Comparison of ENCODE assay signal across 14 mouse cellular contexts in the genomic region with DNA sequence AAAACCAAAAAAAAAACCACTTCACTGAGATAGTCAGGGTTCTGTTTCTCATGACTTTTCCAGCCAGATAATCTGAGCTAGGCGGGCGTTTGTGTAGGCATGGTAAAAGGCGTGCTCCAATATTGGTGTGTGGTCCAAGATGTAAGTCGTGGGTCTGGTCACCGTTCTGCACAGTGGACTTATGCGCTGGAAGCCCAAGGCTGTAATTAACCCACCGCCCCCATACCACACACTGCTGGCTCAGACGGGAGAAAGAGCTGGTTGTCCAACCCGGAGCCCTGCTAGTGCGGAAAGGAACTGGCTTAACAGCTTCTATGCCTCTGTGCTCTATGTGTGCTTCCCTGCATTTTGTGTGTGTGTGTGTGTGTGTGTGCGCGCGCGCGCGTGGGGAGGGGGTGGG. TPM values are rescaled to one million over a fixed set of nuclear protein-coding genes. Genes with fewer than 3 reads are reported as not detected.
DNase-seq lines count a peak whose midpoint lies in the region; ATAC-seq lines count a peak whose summit lies in the region.
"Had no signal": no experiment of that assay in that cellular context is flagged by ENCODE, and none has a peak within 500 bp of the region (broad histone marks: within the 10 kb centered on the region; RNA-seq: fewer than 3 reads in every experiment).

No protein-coding gene starts in this region.

- H3K36me3 ChIP-seq in forebrain, embryonic 14.5 days (ENCODE audit: control insufficient read depth, insufficient read depth, low read length), result no peaks in the 10 kb centered on the region
- H3K36me3 ChIP-seq in forebrain, embryonic 15.5 days, result no peaks in the 10 kb centered on the region
- H3K36me3 ChIP-seq in kidney, embryonic 15.5 days, result no peaks in the 10 kb centered on the region
- H3K36me3 ChIP-seq: hindbrain, embryonic 13.5 days; liver, embryonic 15.5 days had no signal

- no peak overlapping the region for H3K4me3 ChIP-seq in forebrain, embryonic 14.5 days (ENCODE audit: low read depth, low read length)
- no peak overlapping the region for H3K4me3 ChIP-seq in forebrain, embryonic 15.5 days
- H3K4me3 ChIP-seq in kidney, embryonic 15.5 days (replicated peaks), result no peak overlapping the region
- H3K4me3 ChIP-seq: hindbrain, embryonic 13.5 days; liver, embryonic 15.5 days had no signal

- no peak for DNase-seq in forebrain, embryonic 14.5 days (ENCODE audit: low spot score)
- no peak for DNase-seq in kidney, adult 9 months
- peak; percentile 29 for DNase-seq in retina, postnatal 1 day
- DNase-seq in retina, embryonic 14.5 days (ENCODE audit: low spot score), result no peak
- no peak for DNase-seq in right cerebral cortex, adult 2 months (ENCODE audit: low spot score in 2 of 2)
- DNase-seq: cerebellum, postnatal 36 days; kidney, postnatal 36 days; lung, postnatal 10 days; right cerebral cortex, postnatal 4 days had no signal

- 0 out of 2 replicates have a peak overlapping the region, but pooled peaks have one; percentile 21 for H3K4me2 ChIP-seq in forebrain, embryonic 14.5 days (ENCODE audit: low read length)
- H3K4me2 ChIP-seq in forebrain, embryonic 15.5 days (replicated peaks), result no peak overlapping the region
- 0 out of 2 replicates have a peak overlapping the region, but pooled peaks have one; percentile 25 for H3K4me2 ChIP-seq in kidney, embryonic 15.5 days
- H3K4me2 ChIP-seq: hindbrain, embryonic 13.5 days; liver, embryonic 15.5 days had no signal

- H3K9me3 ChIP-seq in forebrain, embryonic 14.5 days (replicated peaks; ENCODE audit: control insufficient read depth, low read length), result no peaks in the 10 kb centered on the region
- no peaks in the 10 kb centered on the region for H3K9me3 ChIP-seq in forebrain, embryonic 15.5 days
- H3K9me3 ChIP-seq in kidney, embryonic 15.5 days (replicated peaks), result no peaks in the 10 kb centered on the region
- H3K9me3 ChIP-seq: hindbrain, embryonic 13.5 days; liver, embryonic 15.5 days had no signal

- no peak overlapping the region for H3K9ac ChIP-seq in forebrain, embryonic 14.5 days (ENCODE audit: low read length)
- no peak overlapping the region for H3K9ac ChIP-seq in forebrain, embryonic 15.5 days (replicated peaks)
- no peak overlapping the region for H3K9ac ChIP-seq in kidney, embryonic 15.5 days
- H3K9ac ChIP-seq: hindbrain, embryonic 13.5 days; liver, embryonic 15.5 days had no signal

- peak; percentile 26; the same call in 1 of the 2 replicates for ATAC-seq in forebrain, embryonic 14.5 days
- no peak for ATAC-seq in forebrain, embryonic 15.5 days (replicated peaks)
- ATAC-seq in kidney, embryonic 15.5 days (replicated peaks; ENCODE audit: low FRiP score), result no peak
- ATAC-seq: intestine, embryonic 16.5 days had no signal

- H3K27ac ChIP-seq in forebrain, embryonic 14.5 days (ENCODE audit: low read depth, low read length), result no peak overlapping the region
- no peak overlapping the region for H3K27ac ChIP-seq in forebrain, embryonic 15.5 days (replicated peaks)
- H3K27ac ChIP-seq in kidney, embryonic 15.5 days, result no peak overlapping the region
- H3K27ac ChIP-seq: hindbrain, embryonic 13.5 days; liver, embryonic 15.5 days had no signal

- peaks cover 38% of the 10 kb centered on the region for H3K27me3 ChIP-seq in forebrain, embryonic 14.5 days (replicated peaks; ENCODE audit: control insufficient read depth, insufficient read depth, low read length)
- H3K27me3 ChIP-seq in forebrain, embryonic 15.5 days, result peaks cover 56% of the 10 kb centered on the region
- peaks cover 89% of the 10 kb centered on the region for H3K27me3 ChIP-seq in kidney, embryonic 15.5 days

- 11% methylated on average over 16 of the region's 16 CpGs for WGBS in forebrain, embryonic 14.5 days
- WGBS in forebrain, embryonic 15.5 days, result 6% methylated on average over 16 of the region's 16 CpGs
- WGBS in kidney, embryonic 15.5 days, result 8% methylated on average over 16 of the region's 16 CpGs

- peaks cover 7% of the 10 kb centered on the region for H3K4me1 ChIP-seq in forebrain, embryonic 14.5 days (ENCODE audit: control insufficient read depth, insufficient read depth, low read length)
- peaks cover 14% of the 10 kb centered on the region for H3K4me1 ChIP-seq in forebrain, embryonic 15.5 days
- peaks cover 9% of the 10 kb centered on the region for H3K4me1 ChIP-seq in kidney, embryonic 15.5 days
- H3K4me1 ChIP-seq: liver, embryonic 15.5 days had no signal

RNA-seq across cellular contexts. Expression of a gene that starts 8.7 kb away (rescaled TPM):
- polyA plus RNA-seq in forebrain, embryonic 14.5 days (2014; fragmentation: Nextera tagmentation; extraction: Ambion mirVana), result 22.9 and 24.1 TPM in 2 replicates
- polyA plus RNA-seq in forebrain, embryonic 15.5 days (2015; fragmentation: Nextera tagmentation; extraction: Ambion mirVana), result 28.3 and 33.9 TPM in 2 replicates
- 0.09 TPM in 1 of 2 replicates, not detected in the other for polyA plus RNA-seq in kidney, embryonic 15.5 days (2015; fragmentation: Nextera tagmentation; extraction: Ambion mirVana)
- polyA plus RNA-seq: liver, embryonic 15.5 days had no signal

RNA-seq across cellular contexts. Expression of a gene that starts 36.8 kb away (rescaled TPM):
- polyA plus RNA-seq in forebrain, embryonic 14.5 days (2014; fragmentation: Nextera tagmentation; extraction: Ambion mirVana), result 28.5 and 41.2 TPM in 2 replicates
- 53.4 and 59.3 TPM in 2 replicates for polyA plus RNA-seq in forebrain, embryonic 15.5 days (2015; fragmentation: Nextera tagmentation; extraction: Ambion mirVana)
- 56.5 and 58.7 TPM in 2 replicates for polyA plus RNA-seq in kidney, embryonic 15.5 days (2015; fragmentation: Nextera tagmentation; extraction: Ambion mirVana)

Comparison
In these comparisons a context has a peak if more than half of its experiments do, and no peak if none do; other contexts are left out.
1. RNA of a gene that starts 8.7 kb away (polyA plus RNA-seq): 28.3 to 33.9 TPM in forebrain, embryonic 15.5 days and 22.9 to 24.1 TPM in forebrain, embryonic 14.5 days; 0.09 TPM in kidney, embryonic 15.5 days; every median in the first group is over 10 times any median in the second.